Mouse (Mus musculus): ENCODE measurements around the gene Mt2. TPM values are rescaled to one million over a fixed set of nuclear protein-coding genes. Genes with fewer than 3 reads are reported as not detected.

Gene Mt2
- polyA plus RNA-seq, 1 experiment from 2014 or later = 56.8 TPM

DNA sequence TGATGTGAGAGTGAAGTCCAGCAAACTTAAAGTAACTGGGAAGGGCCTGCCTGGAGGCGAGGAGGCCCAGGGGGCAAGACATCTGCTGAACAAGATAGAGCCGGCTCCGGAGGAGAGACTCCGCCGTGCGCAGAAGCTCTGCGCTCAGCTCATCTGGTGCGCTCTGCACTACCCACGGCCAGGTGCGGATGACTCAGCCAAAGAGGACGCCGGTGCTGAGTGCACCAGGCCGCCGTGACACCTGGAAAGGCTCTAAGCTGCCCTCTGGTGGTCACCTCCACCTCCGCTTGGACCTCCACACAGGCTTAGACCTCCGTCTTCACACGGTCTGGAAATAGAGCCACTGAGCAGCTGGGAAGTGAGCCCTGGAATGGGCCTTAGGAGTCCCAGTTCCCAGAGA lies 14.1 kb downstream of the Mt2 start:
- peak overlapping the region; percentile 2; the same call in 1 of the 2 replicates for H3K4me3 ChIP-seq
- no peak overlapping the region for H3K27ac ChIP-seq
- peaks cover 53% of the 10 kb centered on the region for H3K4me1 ChIP-seq
- H3K36me3 ChIP-seq = no peaks in the 10 kb centered on the region
- H3K4me2 ChIP-seq = peak overlapping the region; percentile 36
- peaks cover 86% of the 10 kb centered on the region for H3K27me3 ChIP-seq
- ATAC-seq (ENCODE audit: insufficient number of reproducible peaks, insufficient read depth, low FRiP score, low TSS enrichment, low read depth) = peak; percentile 69
- H3K9me3 ChIP-seq = no peaks in the 10 kb centered on the region
- no peak overlapping the region for H3K9ac ChIP-seq
- WGBS = 2% methylated on average over 17 of the region's 17 CpGs

- peaks cover 53% of the 10 kb centered on the region for H3K4me1 ChIP-seq
- WGBS = 18% methylated on average over 21 of the region's 21 CpGs
- H3K36me3 ChIP-seq = no peaks in the 10 kb centered on the region
- H3K4me3 ChIP-seq = no peak overlapping the region
- no peak for ATAC-seq (ENCODE audit: insufficient number of reproducible peaks, insufficient read depth, low FRiP score, low TSS enrichment, low read depth)
- H3K27me3 ChIP-seq = peaks cover 77% of the 10 kb centered on the region
- H3K4me2 ChIP-seq = peak overlapping the region; percentile 36; the same call in 1 of the 2 replicates
- H3K27ac ChIP-seq = no peak overlapping the region
- no peak overlapping the region for H3K9ac ChIP-seq
- no peaks in the 10 kb centered on the region for H3K9me3 ChIP-seq
Measured at GRCm38 (mm10) chr8:94187290-94188002, 15.0 kb downstream of the Mt2 start.

- Histone ChIP-seq H3K4me2 (no peak overlapping the region), H3K27me3 (peaks cover 57% of the 10 kb centered on the region), H3K4me3 (no peak overlapping the region), H3K9ac (no peak overlapping the region), H3K4me1 (peaks cover 35% of the 10 kb centered on the region), H3K9me3 (no peaks in the 10 kb centered on the region), H3K27ac (no peak overlapping the region), H3K36me3 (no peaks in the 10 kb centered on the region)
- ATAC-seq (ENCODE audit: insufficient number of reproducible peaks, insufficient read depth, low FRiP score, low TSS enrichment, low read depth) = no peak
- WGBS = 53% methylated on average over 13 of the region's 13 CpGs
Measured at GRCm38 (mm10) chr8:94189275-94190031, 17.0 kb downstream of the Mt2 start.

DNA sequence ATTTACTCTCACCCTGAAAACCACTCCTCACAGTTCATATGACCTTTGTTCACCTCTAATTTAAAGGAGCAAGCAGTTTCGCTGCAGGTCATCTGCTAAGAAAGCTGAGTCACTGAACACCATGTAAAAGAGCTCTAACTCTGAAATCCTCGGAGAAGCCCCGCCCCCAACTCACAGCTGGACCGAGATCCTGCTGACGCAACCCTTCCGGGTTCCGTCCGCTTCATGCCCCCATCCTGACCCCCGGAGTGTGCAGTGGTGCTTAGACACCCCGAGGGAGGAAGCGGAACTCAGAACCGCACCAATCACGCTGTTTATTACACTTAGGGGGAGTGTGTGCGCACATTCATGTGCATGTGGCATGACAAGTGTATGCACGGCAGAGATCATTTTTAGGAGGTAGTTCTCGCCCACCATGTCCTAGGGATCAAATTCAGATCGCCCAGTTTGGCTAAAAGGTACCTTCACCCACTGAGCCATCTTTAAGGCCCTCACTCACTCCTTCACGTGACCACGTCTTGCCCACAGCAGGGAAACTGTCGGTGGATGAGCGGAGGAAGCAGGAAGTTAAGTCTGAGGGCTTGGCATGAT lies 18.7 kb downstream of the Mt2 start:
- H3K4me2 ChIP-seq = peak overlapping the region; percentile 62
- no peaks in the 10 kb centered on the region for H3K36me3 ChIP-seq
- H3K9ac ChIP-seq = 0 out of 2 replicates have a peak overlapping the region, but pooled peaks have one; percentile 49
- 17% methylated on average over 21 of the region's 21 CpGs for WGBS
- H3K9me3 ChIP-seq = no peaks in the 10 kb centered on the region
- H3K4me1 ChIP-seq = peaks cover 30% of the 10 kb centered on the region
- no peak for ATAC-seq (ENCODE audit: insufficient number of reproducible peaks, insufficient read depth, low FRiP score, low TSS enrichment, low read depth)
- peak overlapping the region; percentile 38 for H3K4me3 ChIP-seq
- peaks cover 39% of the 10 kb centered on the region for H3K27me3 ChIP-seq
- no peak overlapping the region for H3K27ac ChIP-seq

DNA sequence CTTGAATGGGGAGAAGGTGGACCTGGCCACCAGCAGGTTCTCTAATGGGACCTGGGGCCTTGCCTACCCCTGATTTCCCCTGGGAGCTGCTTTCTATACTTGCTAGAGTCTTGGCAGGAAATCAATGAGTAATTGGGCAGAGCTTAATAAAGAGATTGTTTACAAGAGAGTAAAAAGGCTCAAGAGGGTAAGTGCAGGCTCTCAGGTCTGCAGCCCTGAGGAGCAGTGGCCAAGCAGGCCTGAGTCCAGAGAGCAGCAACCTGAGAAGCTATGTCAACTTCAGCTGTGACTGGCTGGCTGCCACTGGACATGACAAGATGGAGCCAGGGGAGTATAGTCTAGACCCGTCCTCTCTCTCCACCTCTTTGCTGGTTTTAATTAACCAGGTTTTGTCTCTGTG lies 20.5 kb downstream of the Mt2 start:
- H3K27ac ChIP-seq = no peak overlapping the region
- 29% methylated on average over 1 of the region's 1 CpGs for WGBS

GRCm38 (mm10) chr8:94194591-94195223 lies 22.2 kb downstream of the Mt2 start:
- Histone ChIP-seq H3K9ac (no peak overlapping the region), H3K4me2 (no peak overlapping the region), H3K4me3 (no peak overlapping the region), H3K27me3 (peaks cover 5% of the 10 kb centered on the region; the same call in 1 of the 2 replicates), H3K9me3 (no peaks in the 10 kb centered on the region), H3K4me1 (0 out of 2 replicates have a peak, but pooled peaks cover 9% of the 10 kb centered on the region), H3K36me3 (no peaks in the 10 kb centered on the region), H3K27ac (no peak overlapping the region)
- WGBS = 85% methylated on average over 7 of the region's 7 CpGs
- ATAC-seq (ENCODE audit: insufficient number of reproducible peaks, insufficient read depth, low FRiP score, low TSS enrichment, low read depth) = no peak

More for the DNA sequence above, 20.5 kb downstream of the Mt2 start:
- peaks cover 22% of the 10 kb centered on the region for H3K27me3 ChIP-seq
- H3K9me3 ChIP-seq = no peaks in the 10 kb centered on the region
- no peak overlapping the region for H3K4me3 ChIP-seq
- no peak overlapping the region for H3K4me2 ChIP-seq
- no peak for ATAC-seq (ENCODE audit: insufficient number of reproducible peaks, insufficient read depth, low FRiP score, low TSS enrichment, low read depth)
- H3K36me3 ChIP-seq = no peaks in the 10 kb centered on the region
- peaks cover 15% of the 10 kb centered on the region; the same call in 1 of the 2 replicates for H3K4me1 ChIP-seq
- H3K9ac ChIP-seq = no peak overlapping the region

DNA sequence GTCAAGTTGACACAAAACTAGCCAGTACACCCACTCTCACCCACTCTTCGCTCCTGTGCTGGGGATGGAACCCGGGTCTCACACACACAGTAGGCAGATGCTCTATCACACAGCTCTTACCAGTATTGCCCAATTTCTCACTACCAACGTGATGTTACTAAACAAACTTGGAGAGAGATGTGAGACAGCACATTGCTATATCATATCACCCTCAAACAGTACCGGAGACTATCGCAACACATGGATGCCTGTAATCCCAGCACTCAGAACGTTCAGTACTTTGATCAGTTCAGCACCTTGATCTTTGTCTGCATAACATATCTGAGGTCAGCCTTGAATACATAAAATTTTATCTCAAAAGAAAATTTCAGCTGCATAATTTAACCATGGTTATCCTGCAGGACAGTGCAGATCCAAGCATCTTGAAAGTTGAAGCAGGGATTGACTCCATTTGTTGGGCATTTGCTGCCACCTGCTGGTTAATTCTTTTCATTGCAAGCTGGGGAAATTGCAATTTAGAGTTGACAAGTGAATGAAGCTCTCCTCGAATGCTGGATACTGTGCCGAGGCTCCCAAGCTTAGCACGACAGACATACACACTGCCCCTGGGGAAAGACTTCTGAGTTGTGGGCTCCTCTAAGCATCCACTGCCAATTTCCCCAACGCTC lies 26.9 kb downstream of the Mt2 start:
- no peaks in the 10 kb centered on the region for H3K4me1 ChIP-seq
- no peak overlapping the region for H3K27ac ChIP-seq
- H3K27me3 ChIP-seq = no peaks in the 10 kb centered on the region
- H3K36me3 ChIP-seq = no peaks in the 10 kb centered on the region
- peak; percentile 48; the same call in 1 of the 2 replicates for ATAC-seq (ENCODE audit: insufficient number of reproducible peaks, insufficient read depth, low FRiP score, low TSS enrichment, low read depth)
- peak overlapping the region; percentile 30; the same call in 1 of the 2 replicates for H3K4me2 ChIP-seq
- 45% methylated on average over 10 of the region's 10 CpGs for WGBS
- no peaks in the 10 kb centered on the region for H3K9me3 ChIP-seq
- H3K9ac ChIP-seq = no peak overlapping the region
- H3K4me3 ChIP-seq = no peak overlapping the region

- Histone ChIP-seq H3K36me3 (no peaks in the 10 kb centered on the region), H3K9me3 (no peaks in the 10 kb centered on the region), H3K9ac (no peak overlapping the region), H3K27ac (no peak overlapping the region), H3K4me2 (no peak overlapping the region), H3K27me3 (no peaks in the 10 kb centered on the region), H3K4me1 (peaks cover 11% of the 10 kb centered on the region; the same call in 1 of the 2 replicates), H3K4me3 (no peak overlapping the region)
- no peak for ATAC-seq (ENCODE audit: insufficient number of reproducible peaks, insufficient read depth, low FRiP score, low TSS enrichment, low read depth)
- WGBS = 66% methylated on average over 3 of the region's 3 CpGs
Measured at GRCm38 (mm10) chr8:94204043-94204442, 31.6 kb downstream of the Mt2 start.

DNA sequence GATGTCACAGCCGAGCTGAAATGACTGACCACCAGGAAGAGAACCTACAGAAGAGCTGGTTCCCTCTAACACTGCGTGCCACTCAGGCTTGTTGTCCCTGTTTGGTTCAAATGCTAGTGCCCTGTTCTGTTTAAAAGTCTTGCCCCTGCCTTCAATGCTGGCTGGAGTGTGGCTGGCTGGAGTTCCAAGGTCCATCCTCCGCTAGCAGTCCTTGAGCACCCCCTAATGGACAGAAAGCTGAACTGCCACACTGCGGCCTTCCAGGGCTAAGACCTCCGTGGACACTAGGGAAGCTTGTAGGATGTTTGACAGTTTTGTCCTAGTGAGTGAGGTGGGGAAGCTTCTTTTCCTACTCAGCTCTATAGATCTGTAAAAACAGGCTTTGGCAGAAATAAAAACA lies 33.3 kb downstream of the Mt2 start:
- Histone ChIP-seq H3K4me3 (no peak overlapping the region), H3K27me3 (no peaks in the 10 kb centered on the region), H3K9me3 (no peaks in the 10 kb centered on the region), H3K27ac (no peak overlapping the region), H3K4me1 (peaks cover 11% of the 10 kb centered on the region; the same call in 1 of the 2 replicates), H3K4me2 (no peak overlapping the region), H3K36me3 (no peaks in the 10 kb centered on the region), H3K9ac (no peak overlapping the region)
- WGBS = 17% methylated on average over 5 of the region's 5 CpGs
- ATAC-seq (ENCODE audit: insufficient number of reproducible peaks, insufficient read depth, low FRiP score, low TSS enrichment, low read depth) = no peak

GRCm38 (mm10) chr8:94206256-94206655 lies 33.8 kb downstream of the Mt2 start:
- no peak overlapping the region for H3K27ac ChIP-seq
- no peak overlapping the region for H3K4me2 ChIP-seq
- WGBS = 72% methylated on average over 8 of the region's 8 CpGs
- H3K27me3 ChIP-seq = no peaks in the 10 kb centered on the region
- H3K4me1 ChIP-seq = peaks cover 11% of the 10 kb centered on the region; the same call in 1 of the 2 replicates
- H3K36me3 ChIP-seq = no peaks in the 10 kb centered on the region
- no peak overlapping the region for H3K9ac ChIP-seq
- no peaks in the 10 kb centered on the region for H3K9me3 ChIP-seq
- H3K4me3 ChIP-seq = no peak overlapping the region
- ATAC-seq (ENCODE audit: insufficient number of reproducible peaks, insufficient read depth, low FRiP score, low TSS enrichment, low read depth) = no peak

GRCm38 (mm10) chr8:94207491-94207890 lies 35.0 kb downstream of the Mt2 start:
- no peaks in the 10 kb centered on the region for H3K27me3 ChIP-seq
- no peak overlapping the region for H3K9ac ChIP-seq
- no peak overlapping the region for H3K4me3 ChIP-seq
- H3K36me3 ChIP-seq = no peaks in the 10 kb centered on the region
- H3K4me1 ChIP-seq = peaks cover 11% of the 10 kb centered on the region; the same call in 1 of the 2 replicates
- no peaks in the 10 kb centered on the region for H3K9me3 ChIP-seq
- ATAC-seq (ENCODE audit: insufficient number of reproducible peaks, insufficient read depth, low FRiP score, low TSS enrichment, low read depth) = no peak
- no peak overlapping the region for H3K27ac ChIP-seq
- no peak overlapping the region for H3K4me2 ChIP-seq
- 41% methylated on average over 2 of the region's 2 CpGs for WGBS

Measured in embryonic facial prominence, embryonic 13.5 days (tissue).